Mouse (Mus musculus): ENCODE data around the gene Prkag2. TPM values are rescaled to one million over a fixed set of nuclear protein-coding genes. Genes with fewer than 3 reads are reported as not detected.

Gene Prkag2
- polyA plus RNA-seq, 2 experiments = 3.1 to 4.0 TPM

DNA sequence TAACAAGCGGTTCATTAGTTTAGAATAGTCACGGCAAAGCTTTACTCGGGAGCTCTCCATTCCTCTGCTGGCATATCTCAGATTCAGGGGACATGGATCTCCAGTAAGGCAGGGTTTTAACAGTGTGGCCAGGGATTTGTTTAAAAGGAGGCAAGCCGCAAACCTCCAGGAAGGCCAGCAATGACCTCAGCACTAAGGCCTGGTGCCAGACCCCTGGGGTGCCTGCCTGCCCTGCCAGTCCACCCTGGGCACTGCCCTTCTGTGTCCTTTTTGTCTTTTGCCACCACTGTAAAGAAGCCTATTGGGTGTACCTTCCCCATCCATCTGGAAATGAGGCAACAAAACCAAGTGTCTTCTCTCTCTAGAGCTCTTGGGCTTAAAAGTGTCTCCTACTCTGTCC lies 226.3 kb downstream of the Prkag2 start:
- Histone ChIP-seq H3K36me3 (replicated peaks; ENCODE audit: control insufficient read depth, insufficient read depth, low read depth) (no peaks in the 10 kb centered on the region), H3K9ac (replicated peaks) (no peak overlapping the region), H3K9me3 (ENCODE audit: control insufficient read depth, low read length) (no peaks in the 10 kb centered on the region), H3K27me3 (ENCODE audit: control insufficient read depth, insufficient read depth, low read length) (no peaks in the 10 kb centered on the region), H3K4me2 (ENCODE audit: low read depth) (no peak overlapping the region), H3K4me3 (ENCODE audit: insufficient read depth in 1 of 2, low read depth in 2 of 2, low read length in 2 of 2) (no peak overlapping the region), H3K4me1 (replicated peaks; ENCODE audit: control insufficient read depth in 2 of 2, insufficient read depth in 2 of 2, low read length in 1 of 2) (peaks cover 12 to 29% of the 10 kb centered on the region in 2 experiments), H3K27ac (no peak overlapping the region)
- ATAC-seq (ENCODE audit: insufficient read depth) = no peak
- DNase-seq (ENCODE audit: low read depth in 3 of 3, low spot score in 3 of 3) = no peak
- no peak for TF ChIP-seq CTCF (IDR thresholded peaks at IDR 0.05; ENCODE audit: low read depth)
- TF ChIP-seq EP300 (IDR thresholded peaks at IDR 0.05; ENCODE audit: low read depth) = no peak
- WGBS (ENCODE audit: insufficient replicate concordance) = 74% methylated on average over 4 of the region's 4 CpGs

DNA sequence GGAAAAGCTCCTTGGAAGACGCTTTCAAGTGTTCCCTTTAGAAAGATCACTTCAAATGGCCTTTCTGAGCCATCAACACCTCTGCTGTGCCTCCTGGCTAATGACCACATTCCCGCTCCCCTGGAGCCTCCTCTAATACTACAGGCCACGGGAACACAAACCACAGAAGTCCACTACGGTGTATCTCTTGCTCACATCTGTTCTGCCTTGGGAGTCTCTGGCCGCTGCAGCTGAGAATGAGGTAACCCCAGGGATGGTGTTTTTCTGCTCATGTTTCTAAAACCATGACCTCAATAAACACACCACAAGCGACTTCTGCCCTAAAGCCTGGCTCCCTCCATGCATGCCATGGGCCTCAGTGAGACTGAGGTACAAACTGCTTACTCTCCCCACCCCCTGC lies 227.2 kb downstream of the Prkag2 start:
- Histone ChIP-seq H3K4me2 (ENCODE audit: low read depth) (no peak overlapping the region), H3K4me3 (ENCODE audit: insufficient read depth in 1 of 2, low read depth in 2 of 2, low read length in 2 of 2) (no peak overlapping the region), H3K4me1 (replicated peaks; ENCODE audit: control insufficient read depth in 2 of 2, insufficient read depth in 2 of 2, low read length in 1 of 2) (peaks cover 12 to 24% of the 10 kb centered on the region in 2 experiments), H3K9ac (replicated peaks) (no peak overlapping the region), H3K36me3 (replicated peaks; ENCODE audit: control insufficient read depth, insufficient read depth, low read depth) (no peaks in the 10 kb centered on the region), H3K27ac (no peak overlapping the region), H3K9me3 (ENCODE audit: control insufficient read depth, low read length) (no peaks in the 10 kb centered on the region), H3K27me3 (ENCODE audit: control insufficient read depth, insufficient read depth, low read length) (no peaks in the 10 kb centered on the region)
- DNase-seq (ENCODE audit: low read depth in 3 of 3, low spot score in 3 of 3) (no peak), ATAC-seq (ENCODE audit: insufficient read depth) (no peak)
- TF ChIP-seq EP300 (IDR thresholded peaks at IDR 0.05; ENCODE audit: low read depth) (no peak), CTCF (IDR thresholded peaks at IDR 0.05; ENCODE audit: low read depth) (no peak)
- 26% methylated on average over 6 of the region's 6 CpGs for WGBS (ENCODE audit: insufficient replicate concordance)

DNA sequence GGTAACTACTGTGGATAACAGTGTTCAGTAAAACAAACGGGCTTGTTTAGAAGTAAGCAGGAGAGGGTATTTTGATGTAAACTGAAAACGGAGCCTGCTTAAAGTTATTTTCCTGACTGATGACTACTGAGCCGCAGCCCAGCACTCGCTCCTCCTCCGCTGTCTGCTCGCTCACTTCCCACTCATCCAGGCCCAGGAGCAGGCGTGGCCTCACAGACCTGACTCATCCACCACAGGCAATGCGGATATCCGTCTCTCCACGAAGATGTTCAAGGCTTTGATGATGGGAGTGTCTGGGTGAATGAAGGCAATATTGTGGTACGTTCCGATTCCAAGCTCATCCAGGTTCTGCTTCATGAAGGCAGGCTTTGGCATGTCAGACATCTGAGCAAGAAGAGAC lies 229.2 kb downstream of the Prkag2 start:
- H3K27ac ChIP-seq = no peak overlapping the region
- peaks cover 12 to 15% of the 10 kb centered on the region in 2 experiments for H3K4me1 ChIP-seq (replicated peaks; ENCODE audit: control insufficient read depth in 2 of 2, insufficient read depth in 2 of 2, low read length in 1 of 2)
- no peak overlapping the region for H3K9ac ChIP-seq (replicated peaks)
- no peaks in the 10 kb centered on the region for H3K36me3 ChIP-seq (replicated peaks; ENCODE audit: control insufficient read depth, insufficient read depth, low read depth)
- DNase-seq (ENCODE audit: low read depth in 3 of 3, low spot score in 3 of 3) (peak in 1 of 3 experiments; percentile 20), ATAC-seq (ENCODE audit: insufficient read depth) (no peak)
- TF ChIP-seq EP300 (IDR thresholded peaks at IDR 0.05; ENCODE audit: low read depth) = no peak
- TF ChIP-seq CTCF (IDR thresholded peaks at IDR 0.05; ENCODE audit: low read depth) = no peak
- WGBS (ENCODE audit: insufficient replicate concordance) = 73% methylated on average over 12 of the region's 12 CpGs
- no peaks in the 10 kb centered on the region for H3K27me3 ChIP-seq (ENCODE audit: control insufficient read depth, insufficient read depth, low read length)
- H3K4me3 ChIP-seq (ENCODE audit: insufficient read depth in 1 of 2, low read depth in 2 of 2, low read length in 2 of 2) = no peak overlapping the region
- no peak overlapping the region for H3K4me2 ChIP-seq (ENCODE audit: low read depth)
- H3K9me3 ChIP-seq (ENCODE audit: control insufficient read depth, low read length) = no peaks in the 10 kb centered on the region

DNA sequence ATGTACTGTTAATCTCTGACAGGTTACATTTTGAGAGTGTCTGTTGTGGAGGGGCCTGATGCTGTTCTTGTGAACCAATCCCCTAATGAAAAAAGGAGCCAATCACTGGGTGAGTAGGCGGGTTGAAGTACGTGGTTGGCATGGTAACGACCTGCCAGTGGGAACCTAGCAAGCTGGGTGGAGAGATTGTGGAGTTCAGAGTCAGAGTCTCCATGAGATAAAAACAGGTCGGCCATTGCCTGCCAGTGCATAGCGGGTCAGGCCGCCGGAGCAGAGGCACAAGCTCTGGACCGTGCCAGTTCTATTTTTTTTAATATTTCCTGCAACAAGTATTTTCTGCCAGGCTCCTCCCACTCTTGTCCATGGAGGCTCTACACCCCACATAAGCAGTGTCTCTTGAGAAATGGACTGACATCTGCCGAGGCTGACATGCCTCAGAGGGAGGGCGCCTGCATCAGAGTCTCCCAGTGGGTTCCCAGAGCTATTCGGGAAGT lies 230.6 kb downstream of the Prkag2 start:
- Histone ChIP-seq H3K4me3 (ENCODE audit: insufficient read depth in 1 of 2, low read depth in 2 of 2, low read length in 2 of 2) (peak overlapping the region in 1 of 2 experiments; percentile 21; a peak in 2 of 4 replicates), H3K9me3 (ENCODE audit: control insufficient read depth, low read length) (no peaks in the 10 kb centered on the region), H3K4me1 (replicated peaks; ENCODE audit: control insufficient read depth in 2 of 2, insufficient read depth in 2 of 2, low read length in 1 of 2) (peaks cover 14 to 18% of the 10 kb centered on the region in 2 experiments), H3K9ac (replicated peaks) (peak overlapping the region; percentile 21), H3K27me3 (ENCODE audit: control insufficient read depth, insufficient read depth, low read length) (no peaks in the 10 kb centered on the region), H3K27ac (peak overlapping the region; percentile 22), H3K36me3 (replicated peaks; ENCODE audit: control insufficient read depth, insufficient read depth, low read depth) (no peaks in the 10 kb centered on the region), H3K4me2 (ENCODE audit: low read depth) (peak overlapping the region; percentile 48)
- ATAC-seq (ENCODE audit: insufficient read depth) = peak; percentile 93
- DNase-seq (ENCODE audit: low read depth in 3 of 3, low spot score in 3 of 3) = peak; percentile 65 to 76 (median 67)
- TF ChIP-seq CTCF (IDR thresholded peaks at IDR 0.05; ENCODE audit: low read depth) (no peak), EP300 (IDR thresholded peaks at IDR 0.05; ENCODE audit: low read depth) (peak; percentile 77)
- 26% methylated on average over 11 of the region's 11 CpGs for WGBS (ENCODE audit: insufficient replicate concordance)

DNA sequence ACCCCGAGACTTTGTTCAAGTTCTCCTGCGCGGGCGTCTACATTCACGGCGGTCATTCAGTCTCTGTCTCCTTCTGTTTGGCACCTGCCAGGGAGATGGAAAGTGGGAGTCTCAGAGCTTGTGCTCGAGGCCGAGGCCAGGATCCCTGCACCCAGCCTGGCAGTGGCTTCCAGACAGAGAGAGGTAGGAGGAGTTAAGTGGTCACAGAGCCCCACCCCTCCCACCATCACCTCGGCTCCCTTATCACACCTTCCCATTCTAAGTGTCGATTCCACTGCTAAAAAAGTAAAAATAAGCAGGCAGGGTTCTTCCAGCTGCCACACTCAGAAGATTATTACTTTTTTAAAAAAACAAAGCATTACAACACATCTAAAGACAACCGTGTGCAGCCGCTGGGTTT lies 236.6 kb downstream of the Prkag2 start:
- ATAC-seq (ENCODE audit: insufficient read depth) (peak; percentile 79), DNase-seq (ENCODE audit: low read depth in 3 of 3, low spot score in 3 of 3) (peak in 1 of 3 experiments; percentile 36)
- Histone ChIP-seq H3K4me1 (replicated peaks; ENCODE audit: control insufficient read depth in 2 of 2, insufficient read depth in 2 of 2, low read length in 1 of 2) (peaks cover 24 to 26% of the 10 kb centered on the region in 2 experiments), H3K4me2 (ENCODE audit: low read depth) (peak overlapping the region; percentile 44), H3K27ac (peak overlapping the region; percentile 57), H3K36me3 (replicated peaks; ENCODE audit: control insufficient read depth, insufficient read depth, low read depth) (no peaks in the 10 kb centered on the region), H3K9ac (replicated peaks) (peak overlapping the region; percentile 34; the same call in 1 of the 2 replicates), H3K27me3 (ENCODE audit: control insufficient read depth, insufficient read depth, low read length) (no peaks in the 10 kb centered on the region), H3K9me3 (ENCODE audit: control insufficient read depth, low read length) (no peaks in the 10 kb centered on the region), H3K4me3 (ENCODE audit: insufficient read depth in 1 of 2, low read depth in 2 of 2, low read length in 2 of 2) (no peak overlapping the region)
- WGBS (ENCODE audit: insufficient replicate concordance) = 56% methylated on average over 12 of the region's 12 CpGs
- TF ChIP-seq CTCF (IDR thresholded peaks at IDR 0.05; ENCODE audit: low read depth) (no peak), EP300 (IDR thresholded peaks at IDR 0.05; ENCODE audit: low read depth) (peak; percentile 15; the same call in 1 of the 2 replicates)
